Mouse (Mus musculus) adrenal gland, postnatal 14 days (tissue): ENCODE data around the gene Rnf31. TPM values are rescaled to one million over a fixed set of nuclear protein-coding genes. Genes with fewer than 3 reads are reported as not detected.

Experiments
- DNase-seq: peaks from one replicate; pipeline ENCODE4 v3.0.0; 2021; ENCODE audit warnings: mixed read lengths
- total RNA-seq: library from RNA; stranded (reverse); gene quantifications from 2 replicates; pipeline ENCODE4 v1.2.3, GENCODE M21; 2021

Gene Rnf31
- total RNA-seq, 1 experiment from 2014 or later, result 24.8 TPM

DNA sequence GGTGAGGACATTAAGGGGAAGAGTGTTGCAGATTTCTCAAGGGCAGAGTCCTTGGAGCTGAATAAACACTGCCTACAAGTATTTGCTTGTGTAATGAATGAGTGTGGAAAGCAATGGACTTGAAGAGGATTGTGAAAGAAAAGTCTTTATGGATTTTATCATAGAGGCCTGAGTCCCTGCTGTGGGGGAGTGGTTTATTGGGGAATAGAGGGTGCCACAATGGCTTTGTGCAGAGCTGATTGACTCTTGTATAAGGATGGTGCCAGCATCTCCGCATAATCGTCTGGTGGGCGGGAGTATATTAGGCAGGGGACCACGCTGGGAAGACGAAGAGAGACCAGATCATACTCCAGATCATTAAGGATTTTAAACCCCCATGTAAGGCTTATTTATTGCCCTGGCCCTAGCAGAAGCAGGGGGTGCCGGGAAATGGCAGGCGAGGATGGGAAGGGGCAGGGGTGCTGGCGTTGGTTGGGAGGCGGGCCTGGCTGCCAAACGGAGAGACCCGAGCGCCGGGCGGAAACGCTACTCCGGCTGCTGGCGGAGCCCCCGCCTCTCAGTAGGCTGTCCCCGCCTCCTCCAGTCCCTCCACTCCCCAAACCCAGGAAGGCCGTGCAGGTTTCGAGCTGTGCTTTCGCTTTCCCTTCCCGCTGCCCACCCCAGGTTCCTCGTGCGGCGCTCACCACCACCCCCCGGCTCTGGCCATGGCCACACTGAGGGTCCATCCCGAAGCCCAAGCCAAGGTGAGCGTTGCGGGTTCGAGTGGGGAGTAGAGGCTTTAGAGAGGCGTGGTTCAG, 13.4 kb upstream of the Rnf31 start, which contains the start of gene Psme1:
TSS of gene Psme1 (plus strand) at position 253 of the 797 bp plus-strand sequence.
- DNase-seq, result peak; percentile 92

DNA sequence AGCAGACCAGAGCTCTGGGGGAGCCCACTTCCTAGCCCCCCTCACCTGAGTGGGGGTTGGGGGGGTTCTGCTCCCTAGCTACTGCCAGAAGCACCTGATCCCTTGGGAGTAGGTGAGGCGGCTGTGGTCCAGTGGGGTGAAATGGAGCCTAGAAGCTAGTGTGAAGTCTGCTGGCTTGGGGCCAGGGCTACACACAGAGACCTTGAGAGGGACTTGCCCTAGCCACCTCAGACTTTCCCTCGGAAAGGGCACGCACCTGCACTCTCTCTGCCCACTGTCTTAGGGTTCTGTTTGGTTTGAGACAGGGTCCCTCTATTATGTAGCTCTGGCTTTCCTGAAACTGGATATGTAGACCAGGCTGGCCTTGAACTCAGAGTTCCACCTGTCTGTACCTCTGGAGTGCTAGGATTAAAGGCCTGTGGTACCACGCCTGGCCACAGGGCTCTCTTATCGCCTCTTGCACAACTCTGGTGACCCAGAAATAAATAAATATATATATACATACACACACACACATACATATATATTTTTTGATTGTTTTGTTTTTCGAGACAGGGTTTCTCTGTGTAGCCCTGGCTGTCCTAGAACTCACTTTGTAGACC, 12.7 kb upstream of the Rnf31 start:
- peak; percentile 87 for DNase-seq

- DNase-seq, result no peak
Observed at GRCm38 (mm10) chr14:55579511-55580496, 11.7 kb upstream of the Rnf31 start.

DNA sequence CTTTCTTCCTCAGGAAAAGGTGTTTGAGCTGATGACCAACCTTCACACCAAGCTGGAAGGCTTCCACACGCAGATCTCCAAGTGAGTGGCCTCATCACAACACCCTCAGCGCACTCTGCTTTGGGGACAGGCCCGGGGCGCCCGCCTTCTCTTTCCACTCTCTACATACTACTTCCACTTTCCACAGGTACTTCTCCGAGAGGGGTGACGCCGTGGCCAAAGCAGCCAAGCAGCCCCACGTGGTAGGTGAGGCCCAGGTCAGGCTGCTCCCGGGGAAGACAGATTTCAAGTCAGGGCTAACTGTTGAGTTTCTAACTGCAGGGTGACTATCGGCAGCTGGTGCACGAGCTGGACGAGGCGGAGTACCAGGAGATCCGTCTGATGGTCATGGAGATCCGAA, 10.8 kb upstream of the Rnf31 start:
- DNase-seq, result no peak

GRCm38 (mm10) chr14:55581981-55582681, 9.4 kb upstream of the Rnf31 start:
- DNase-seq, result peak; percentile 43

DNA sequence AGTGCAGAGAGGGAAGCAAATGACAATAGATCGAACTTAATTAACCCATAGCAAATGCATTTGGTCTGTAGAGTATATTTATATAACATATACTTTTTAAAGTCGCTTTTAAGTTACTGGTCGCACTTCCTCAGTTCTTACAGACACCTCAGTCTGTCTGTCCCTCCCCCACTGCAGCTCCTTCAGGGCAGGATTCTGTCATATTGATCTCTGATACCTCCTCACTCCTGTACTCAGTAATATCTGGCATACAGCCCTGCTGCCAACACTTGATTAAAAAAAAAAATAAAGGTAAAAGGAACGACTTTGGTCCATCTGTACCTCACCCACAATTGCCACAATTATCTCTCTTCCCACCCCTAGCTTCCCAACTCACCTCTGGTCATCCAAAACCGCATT, 7.2 kb upstream of the Rnf31 start:
- no peak for DNase-seq

GRCm38 (mm10) chr14:55584702-55585565, 6.6 kb upstream of the Rnf31 start, which contains the start of gene Emc9:
Gene Emc9 (minus strand): TSS chr14:55585302.
- peak; percentile 95 for DNase-seq

GRCm38 (mm10) chr14:55585566-55585960, 5.9 kb upstream of the Rnf31 start:
- no peak for DNase-seq

DNA sequence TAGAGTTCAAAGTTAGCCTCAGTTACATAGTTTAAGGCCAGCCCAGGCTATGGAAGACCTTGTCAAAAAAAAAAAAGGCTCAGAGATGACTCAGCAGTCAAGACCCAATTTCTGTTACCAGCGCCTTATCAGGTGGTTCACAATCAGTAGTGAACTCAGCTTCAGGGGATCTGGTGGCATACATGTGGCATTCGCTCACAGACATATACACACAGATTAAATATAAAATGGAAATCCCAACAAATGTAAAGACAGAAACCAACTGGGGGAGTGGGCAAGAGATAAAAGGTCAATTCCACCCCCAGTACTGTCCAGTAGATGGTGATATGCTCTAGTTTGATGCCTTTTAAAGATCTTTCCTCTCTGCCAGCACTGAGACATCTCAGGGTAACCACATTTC, 5.4 kb upstream of the Rnf31 start:
- DNase-seq, result no peak

- DNase-seq, result no peak
Observed at GRCm38 (mm10) chr14:55589271-55589670, 2.2 kb upstream of the Rnf31 start.

- DNase-seq, result no peak
Observed at GRCm38 (mm10) chr14:55589771-55590448, 1.6 kb upstream of the Rnf31 start.

DNA sequence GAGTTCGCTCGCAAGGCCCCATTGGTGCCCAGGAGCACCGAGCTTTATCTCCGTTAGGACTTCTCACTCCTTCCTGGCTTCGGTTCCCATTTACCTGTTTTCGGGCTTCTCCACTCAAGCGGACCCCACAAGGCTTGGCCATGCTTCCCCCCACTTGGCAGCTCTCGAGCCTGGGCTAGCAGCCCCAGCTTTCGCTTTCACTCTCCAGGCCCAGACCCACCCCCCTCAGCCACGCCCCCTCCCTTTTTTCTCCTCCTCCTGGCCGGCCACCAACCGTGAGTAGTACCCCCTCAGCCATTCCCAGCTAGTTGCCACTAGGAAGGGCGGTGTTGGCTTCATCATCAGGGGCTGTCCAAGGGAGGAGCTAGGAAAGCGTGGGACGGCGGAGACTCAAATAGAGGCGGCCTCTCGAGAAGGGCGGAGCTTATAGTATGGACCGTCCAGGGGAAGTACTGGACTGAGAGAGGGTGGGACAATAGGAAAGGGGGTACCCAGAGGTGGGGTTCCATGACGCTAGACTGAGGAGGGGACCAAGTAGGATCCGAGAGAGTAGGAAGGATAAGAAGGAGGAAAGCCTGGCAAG, 669 bp upstream of the Rnf31 start, which contains the start of gene Psme2:
TSS of gene Psme2 (minus strand) at position 366 of the 583 bp plus-strand sequence.
- peak; percentile 98 for DNase-seq

GRCm38 (mm10) chr14:55592226-55592625, 718 bp downstream of the Rnf31 start:
- no peak for DNase-seq

DNA sequence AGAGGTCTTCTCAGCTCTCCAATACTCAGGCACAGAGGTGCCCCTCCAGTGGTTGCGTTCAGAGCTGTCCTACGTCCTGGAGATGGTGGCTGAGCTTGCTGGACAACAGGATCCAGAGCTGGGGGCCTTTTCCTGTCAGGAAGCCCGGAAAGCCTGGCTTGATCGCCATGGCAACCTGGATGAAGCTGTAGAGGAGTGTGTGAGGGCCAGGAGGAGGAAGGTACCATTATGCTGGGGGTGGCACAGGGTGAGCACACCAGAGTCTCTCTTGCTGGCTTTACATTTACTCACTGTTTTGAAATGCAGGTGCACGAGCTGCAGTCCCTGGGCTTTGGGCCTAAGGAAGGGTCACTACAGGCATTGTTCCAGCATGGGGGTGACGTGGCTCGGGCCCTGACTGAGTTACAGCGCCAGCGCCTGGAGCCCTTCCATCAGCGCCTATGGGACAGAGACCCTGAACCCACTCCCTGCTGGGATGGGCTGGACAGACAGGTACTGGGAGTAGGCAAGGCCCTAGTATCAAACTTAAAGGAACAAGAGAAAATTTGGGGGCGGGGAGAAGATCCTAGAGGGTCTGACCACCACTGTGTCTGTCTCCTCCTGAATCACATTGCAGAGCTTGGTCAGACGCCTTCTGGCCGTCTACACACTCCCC, 4.7 kb downstream of the Rnf31 start:
- no peak for DNase-seq

DNA sequence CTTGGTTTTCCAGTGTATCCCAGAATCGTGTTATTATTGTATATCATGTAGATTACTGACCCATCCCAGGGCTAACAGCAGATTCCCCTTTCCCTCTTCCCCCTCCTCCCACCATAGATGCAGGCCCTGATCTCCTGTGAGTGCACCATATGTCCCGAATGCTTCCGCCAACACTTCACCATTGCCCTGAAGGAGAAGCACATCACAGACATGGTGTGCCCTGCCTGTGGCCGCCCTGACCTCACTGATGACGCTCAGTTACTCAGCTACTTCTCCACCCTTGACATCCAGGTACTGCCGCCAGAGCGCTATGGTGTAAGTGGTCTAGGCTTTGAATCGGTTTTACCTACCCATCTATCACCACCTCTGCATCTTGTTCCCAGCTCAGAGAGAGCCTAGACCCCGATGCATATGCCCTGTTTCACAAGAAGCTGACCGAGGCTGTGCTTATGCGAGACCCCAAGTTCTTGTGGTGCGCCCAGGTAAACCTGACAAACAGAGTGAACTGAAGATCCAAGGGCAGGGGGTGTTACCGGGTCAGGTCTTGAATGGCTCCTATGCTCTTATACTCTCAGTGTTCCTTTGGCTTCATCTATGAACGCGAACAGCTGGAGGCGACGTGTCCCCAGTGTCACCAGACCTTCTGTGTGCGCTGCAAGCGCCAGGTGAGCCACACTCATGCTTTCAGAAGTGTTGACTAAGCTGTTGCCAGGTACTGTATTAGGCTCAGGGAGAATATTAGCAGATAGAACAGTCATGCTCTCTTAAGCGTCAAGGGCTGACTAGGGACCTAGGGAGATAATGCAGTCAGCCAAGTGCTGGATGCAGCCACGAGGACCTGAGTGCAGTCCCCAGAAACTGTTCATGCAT, 7.2 kb downstream of the Rnf31 start:
- no peak for DNase-seq

DNA sequence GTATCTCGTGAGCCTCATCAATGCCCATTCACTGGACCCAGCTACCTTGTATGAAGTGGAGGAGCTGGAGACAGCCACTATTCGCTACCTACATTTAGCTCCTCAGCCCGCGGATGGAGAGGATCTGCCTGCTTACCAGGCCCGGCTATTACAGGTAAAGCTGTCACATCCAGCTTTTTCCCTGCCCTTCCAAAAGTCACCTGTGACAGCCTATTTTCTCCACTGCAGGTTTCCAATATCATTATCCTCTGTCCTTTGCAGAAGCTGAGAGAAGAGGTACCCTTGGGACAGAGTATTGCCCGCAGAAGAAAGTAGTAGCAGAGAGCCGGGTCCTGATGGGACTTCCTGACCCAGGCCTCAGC, 11.7 kb downstream of the Rnf31 start, which contains the start of gene Irf9:
TSS of gene Irf9 (plus strand) at position 301 of the 362 bp plus-strand sequence.
- DNase-seq, result no peak

DNA sequence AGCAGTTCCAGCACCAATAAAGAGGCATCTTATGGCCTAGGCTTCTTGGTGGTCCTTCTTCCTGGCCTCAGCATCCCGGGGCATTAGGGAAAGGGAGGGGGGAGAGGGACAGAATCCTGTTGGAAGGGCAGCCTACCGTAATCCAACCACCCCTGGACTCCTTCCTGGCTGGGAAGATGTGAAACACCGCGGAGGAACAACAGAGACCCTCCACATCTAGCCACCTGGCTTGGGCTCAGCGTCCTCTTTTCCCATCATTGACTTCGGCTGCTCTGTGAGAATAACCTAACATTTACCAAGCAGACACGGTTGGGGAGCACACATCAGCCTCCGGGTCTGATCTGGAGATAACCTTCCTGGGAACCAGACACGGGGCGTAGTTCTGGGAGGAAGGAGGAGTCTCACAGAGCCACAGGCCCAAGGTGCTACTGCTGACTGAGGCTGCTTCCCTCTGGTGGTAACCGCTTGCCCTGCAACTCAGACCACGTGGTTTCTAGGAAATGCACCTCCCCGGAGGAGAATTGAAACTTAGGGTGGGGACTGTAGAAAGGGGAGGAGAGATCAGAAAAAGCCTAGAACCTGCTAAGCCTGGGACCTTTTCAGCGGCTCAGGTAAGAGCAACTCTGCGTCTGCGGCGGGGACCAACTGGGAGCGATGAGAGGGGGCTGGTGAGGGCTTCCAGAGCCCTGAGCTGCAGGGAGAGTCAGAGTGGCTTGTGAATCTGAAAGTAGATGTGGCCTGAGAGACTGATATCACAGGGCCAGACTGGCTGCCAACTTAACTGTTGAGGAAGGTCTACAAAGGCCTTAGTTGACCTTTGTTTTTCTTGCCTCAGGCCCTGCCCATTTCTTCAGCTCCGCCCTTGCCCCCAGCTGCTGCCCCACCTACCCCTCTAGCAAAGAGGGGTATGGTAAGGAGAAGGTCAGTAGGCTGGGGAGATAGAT, 12.4 kb downstream of the Rnf31 start:
- peak; percentile 95 for DNase-seq
